Mouse (Mus musculus): ENCODE results near the gene Slc27a5.
A peak's percentile ranks its signal among the peaks of the same experiment; 100 is the strongest.

Slc27a5 gene

GRCm38 (mm10) chr7:13024805-13025204 is 26.8 kb upstream of the Slc27a5 start:
- DNase-seq (ENCODE audit: low read depth in 2 of 2, low spot score in 2 of 2), result peak in 1 of 2 experiments; percentile 38

GRCm38 (mm10) chr7:13023928-13024731 is 26.1 kb upstream of the Slc27a5 start:
- peak; percentile 94 for DNase-seq (ENCODE audit: low read depth in 2 of 2, low spot score in 2 of 2)

GRCm38 (mm10) chr7:13022773-13023535 is 25.0 kb upstream of the Slc27a5 start:
- DNase-seq (ENCODE audit: low read depth in 2 of 2, low spot score in 2 of 2), result no peak

- no peak for DNase-seq (ENCODE audit: low read depth in 2 of 2, low spot score in 2 of 2)
Measured at GRCm38 (mm10) chr7:13015217-13015616, 17.2 kb upstream of the Slc27a5 start.

- no peak for DNase-seq (ENCODE audit: low read depth in 2 of 2, low spot score in 2 of 2)
Measured at GRCm38 (mm10) chr7:13014275-13014839, 16.4 kb upstream of the Slc27a5 start.

GRCm38 (mm10) chr7:13013671-13014070 is 15.7 kb upstream of the Slc27a5 start:
- DNase-seq (ENCODE audit: low read depth in 2 of 2, low spot score in 2 of 2), result no peak

- DNase-seq (ENCODE audit: low read depth in 2 of 2, low spot score in 2 of 2), result no peak
Measured at GRCm38 (mm10) chr7:13010005-13010908, 12.3 kb upstream of the Slc27a5 start, which contains the start of gene Zbtb45. Zbtb45 (minus strand) TSS chr7:13010034.

DNA sequence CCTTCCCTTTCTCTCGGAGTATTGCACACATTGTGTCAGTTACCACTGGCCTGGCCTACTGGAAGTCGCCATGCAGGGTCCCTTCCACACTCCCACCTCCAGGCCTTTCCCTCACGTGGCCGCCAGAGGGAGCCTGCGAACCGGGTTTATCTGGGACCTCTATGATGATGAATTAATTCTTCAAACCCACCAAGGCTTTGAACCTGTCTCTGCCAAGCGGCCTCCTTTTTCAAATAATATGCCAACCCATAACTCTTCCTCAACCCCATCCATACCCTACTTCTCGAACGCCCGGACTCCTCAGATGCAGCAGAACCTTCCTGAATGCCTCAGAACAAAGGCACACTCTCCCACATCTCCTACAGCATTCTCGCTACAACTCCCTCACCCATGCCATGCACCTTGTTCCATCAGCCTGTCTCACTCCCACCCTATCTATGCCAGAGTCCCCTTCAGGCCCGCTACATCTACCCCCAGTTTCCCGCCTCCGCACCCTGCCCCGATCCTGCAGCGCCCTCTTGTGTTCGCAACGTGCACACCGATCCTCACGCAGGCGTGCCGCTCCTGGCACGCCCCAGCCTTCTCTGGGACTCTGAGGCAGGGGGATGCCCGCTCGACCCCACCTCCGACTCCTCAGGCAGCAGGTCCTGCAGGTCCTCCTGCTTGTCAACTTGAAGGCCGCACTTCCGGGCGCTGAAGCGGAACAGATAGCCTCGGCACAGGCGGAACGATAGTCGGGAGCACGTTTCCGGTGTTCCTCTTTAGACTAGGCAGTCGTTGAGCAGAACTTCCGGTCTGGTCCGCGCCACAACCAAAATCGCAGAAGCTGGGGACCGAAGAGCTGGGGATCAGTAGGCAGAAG is 11.4 kb upstream of the Slc27a5 start:
- DNase-seq (ENCODE audit: low read depth in 2 of 2, low spot score in 2 of 2), result peak; percentile 90 to 93

DNA sequence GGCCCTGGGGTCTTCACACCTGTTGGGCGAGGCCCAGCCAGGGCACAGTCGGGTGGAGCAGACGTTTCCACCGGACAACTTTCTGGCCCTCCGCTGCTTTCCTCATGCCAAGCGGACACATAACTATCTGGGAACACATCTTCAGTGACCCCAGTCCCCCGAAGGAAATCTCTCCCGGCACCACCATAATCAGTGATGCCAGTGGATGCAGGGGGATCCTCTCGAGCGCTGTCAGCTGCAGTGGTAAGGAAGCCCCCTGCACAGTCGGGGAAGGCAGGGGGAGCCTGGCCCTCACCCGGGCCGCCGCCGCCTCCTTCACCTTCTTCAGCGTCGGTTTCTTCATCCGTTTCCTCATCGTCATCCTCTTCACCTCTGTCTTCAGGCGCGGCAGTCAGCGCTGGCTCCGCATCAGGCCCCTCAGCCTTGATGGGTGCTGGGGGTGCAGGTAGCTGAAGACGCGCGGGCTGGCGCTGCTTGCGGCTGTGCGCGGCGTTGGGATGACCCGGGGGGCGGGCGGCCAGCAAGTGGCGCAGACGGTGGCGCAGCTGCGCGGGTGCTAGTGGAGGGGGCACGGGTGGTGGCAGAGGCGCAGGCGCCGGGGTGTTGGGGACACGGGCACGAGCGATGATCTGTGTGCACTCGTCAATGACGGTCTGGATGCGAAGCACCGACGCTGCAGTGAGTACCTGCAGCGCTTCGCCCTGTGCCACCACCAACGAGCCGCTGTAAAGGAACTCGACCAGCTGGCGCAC is 9.5 kb upstream of the Slc27a5 start:
- DNase-seq (ENCODE audit: low read depth in 2 of 2, low spot score in 2 of 2), result no peak

GRCm38 (mm10) chr7:13006531-13006930 is 8.5 kb upstream of the Slc27a5 start:
- DNase-seq (ENCODE audit: low read depth in 2 of 2, low spot score in 2 of 2), result no peak

- no peak for DNase-seq (ENCODE audit: low read depth in 2 of 2, low spot score in 2 of 2)
Measured at GRCm38 (mm10) chr7:13006011-13006410, 8.0 kb upstream of the Slc27a5 start.

GRCm38 (mm10) chr7:13003380-13003779 is 5.4 kb upstream of the Slc27a5 start:
- DNase-seq (ENCODE audit: low read depth in 2 of 2, low spot score in 2 of 2), result no peak

- DNase-seq (ENCODE audit: low read depth in 2 of 2, low spot score in 2 of 2), result no peak
Measured at GRCm38 (mm10) chr7:13001584-13001983, 3.6 kb upstream of the Slc27a5 start.

DNA sequence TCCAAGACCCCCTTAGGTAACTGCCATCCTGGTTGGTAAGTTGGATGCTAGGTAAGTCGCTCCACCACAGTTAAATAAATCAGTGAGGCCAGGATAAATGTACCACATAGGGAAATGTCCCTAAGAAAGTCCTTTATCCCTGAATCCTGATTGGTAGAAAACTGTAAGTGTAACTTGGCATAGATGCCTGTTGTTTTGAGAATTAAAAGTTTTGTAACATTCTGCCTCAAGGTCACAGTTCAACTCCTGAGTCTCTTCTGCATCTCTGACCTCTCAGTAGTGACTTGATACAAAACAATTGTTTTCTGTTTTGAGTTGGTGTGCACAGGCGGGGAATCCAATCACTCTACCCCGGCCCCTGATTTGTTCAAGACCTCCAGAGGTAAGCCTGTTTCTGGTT is 859 bp upstream of the Slc27a5 start, which contains the start of gene Trim28:
Gene Trim28, plus strand, starts transcription at position 264 of the 400 bp plus-strand sequence.
- DNase-seq (ENCODE audit: low read depth in 2 of 2, low spot score in 2 of 2), result no peak

GRCm38 (mm10) chr7:12997230-12997629 is 762 bp downstream of the Slc27a5 start:
- DNase-seq (ENCODE audit: low read depth in 2 of 2, low spot score in 2 of 2), result no peak

GRCm38 (mm10) chr7:12995862-12996261 is 2.1 kb downstream of the Slc27a5 start:
- no peak for DNase-seq (ENCODE audit: low read depth in 2 of 2, low spot score in 2 of 2)

DNA sequence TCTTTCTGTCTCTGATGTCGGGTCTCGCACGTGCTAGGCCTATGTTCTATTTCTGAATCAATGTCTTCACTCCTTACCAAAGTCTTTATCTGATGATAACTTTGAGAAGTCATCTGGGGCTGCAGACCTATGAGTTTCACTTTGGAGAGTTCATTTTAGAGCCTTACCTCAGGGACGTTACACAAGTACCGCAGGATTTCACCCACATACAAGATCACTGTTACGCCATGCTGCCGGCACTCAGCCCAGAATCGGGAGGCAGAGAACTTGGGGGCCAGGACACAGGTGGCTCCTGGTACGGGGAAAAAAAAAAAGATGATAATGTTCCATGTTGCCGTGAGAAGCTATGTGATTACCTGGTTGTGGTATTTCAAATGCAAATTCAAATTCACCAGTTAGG is 4.8 kb downstream of the Slc27a5 start:
- no peak for DNase-seq (ENCODE audit: low read depth in 2 of 2, low spot score in 2 of 2)

GRCm38 (mm10) chr7:12992222-12992621 is 5.8 kb downstream of the Slc27a5 start:
- peak; percentile 44 to 66 for DNase-seq (ENCODE audit: low read depth in 2 of 2, low spot score in 2 of 2)

Data from CD8-positive naive resting alpha-beta T cell, adult 2 months (primary cell).